Mouse (Mus musculus): ENCODE results near the gene Lhfpl2. TPM values are rescaled to one million over a fixed set of nuclear protein-coding genes. Genes with fewer than 3 reads are reported as not detected.

Gene Lhfpl2
- polyA plus RNA-seq, 1 experiment from 2014 or later, result 64.5 TPM

- Histone ChIP-seq H3K4me1 (ENCODE audit: insufficient read depth) (peaks cover 1% of the 10 kb centered on the region; the same call in 1 of the 2 replicates), H3K9ac (no peak overlapping the region), H3K27me3 (ENCODE audit: insufficient read depth, low read length) (no peaks in the 10 kb centered on the region), H3K4me3 (ENCODE audit: low read depth, low read length) (no peak overlapping the region), H3K36me3 (ENCODE audit: insufficient read depth) (peaks cover 27% of the 10 kb centered on the region), H3K9me3 (ENCODE audit: low read depth, low read length) (no peaks in the 10 kb centered on the region), H3K4me2 (no peak overlapping the region), H3K27ac (ENCODE audit: low read depth) (peak overlapping the region; percentile 4; the same call in 1 of the 2 replicates)
- ATAC-seq (ENCODE audit: insufficient read depth), result no peak
- no peak for TF ChIP-seq CTCF (IDR thresholded peaks at IDR 0.05; ENCODE audit: low read depth)
- DNase-seq, result peak; percentile 61
- 59% methylated on average over 5 of the region's 5 CpGs for WGBS
Measured at GRCm38 (mm10) chr13:94180477-94181420, 123.2 kb downstream of the Lhfpl2 start.

- Histone ChIP-seq H3K4me1 (ENCODE audit: insufficient read depth) (no peaks in the 10 kb centered on the region), H3K4me2 (no peak overlapping the region)
- ATAC-seq (ENCODE audit: insufficient read depth), result no peak
Measured at GRCm38 (mm10) chr13:94182026-94182425, 124.4 kb downstream of the Lhfpl2 start.

GRCm38 (mm10) chr13:94183372-94184021 is 125.9 kb downstream of the Lhfpl2 start:
- Histone ChIP-seq H3K4me1 (ENCODE audit: insufficient read depth) (no peaks in the 10 kb centered on the region), H3K9ac (no peak overlapping the region), H3K4me3 (ENCODE audit: low read depth, low read length) (no peak overlapping the region), H3K36me3 (ENCODE audit: insufficient read depth) (peaks cover 14% of the 10 kb centered on the region), H3K27me3 (ENCODE audit: insufficient read depth, low read length) (no peaks in the 10 kb centered on the region), H3K4me2 (no peak overlapping the region), H3K27ac (ENCODE audit: low read depth) (no peak overlapping the region), H3K9me3 (ENCODE audit: low read depth, low read length) (no peaks in the 10 kb centered on the region)
- 68% methylated on average over 8 of the region's 8 CpGs for WGBS
- ATAC-seq (ENCODE audit: insufficient read depth) (no peak), DNase-seq (no peak)
- no peak for TF ChIP-seq CTCF (IDR thresholded peaks at IDR 0.05; ENCODE audit: low read depth)

More at GRCm38 (mm10) chr13:94182026-94182425, 124.4 kb downstream of the Lhfpl2 start:
- peaks cover 21% of the 10 kb centered on the region for H3K36me3 ChIP-seq (ENCODE audit: insufficient read depth)
- H3K27ac ChIP-seq (ENCODE audit: low read depth), result no peak overlapping the region
- no peaks in the 10 kb centered on the region for H3K27me3 ChIP-seq (ENCODE audit: insufficient read depth, low read length)
- no peak for DNase-seq
- no peak for TF ChIP-seq CTCF (IDR thresholded peaks at IDR 0.05; ENCODE audit: low read depth)
- H3K9ac ChIP-seq, result no peak overlapping the region
- H3K9me3 ChIP-seq (ENCODE audit: low read depth, low read length), result no peaks in the 10 kb centered on the region
- H3K4me3 ChIP-seq (ENCODE audit: low read depth, low read length), result no peak overlapping the region
- 79% methylated on average over 5 of the region's 5 CpGs for WGBS

- H3K27ac ChIP-seq (ENCODE audit: low read depth), result no peak overlapping the region
- DNase-seq (no peak), ATAC-seq (ENCODE audit: insufficient read depth) (no peak)
- no peaks in the 10 kb centered on the region for H3K9me3 ChIP-seq (ENCODE audit: low read depth, low read length)
- no peaks in the 10 kb centered on the region for H3K27me3 ChIP-seq (ENCODE audit: insufficient read depth, low read length)
- no peak for TF ChIP-seq CTCF (IDR thresholded peaks at IDR 0.05; ENCODE audit: low read depth)
- no peak overlapping the region for H3K4me3 ChIP-seq (ENCODE audit: low read depth, low read length)
- no peaks in the 10 kb centered on the region for H3K4me1 ChIP-seq (ENCODE audit: insufficient read depth)
- 0 out of 2 replicates have a peak, but pooled peaks cover 7% of the 10 kb centered on the region for H3K36me3 ChIP-seq (ENCODE audit: insufficient read depth)
- H3K4me2 ChIP-seq, result no peak overlapping the region
- H3K9ac ChIP-seq, result no peak overlapping the region
- 78% methylated on average over 10 of the region's 10 CpGs for WGBS
Measured at GRCm38 (mm10) chr13:94184726-94185456, 127.3 kb downstream of the Lhfpl2 start.

GRCm38 (mm10) chr13:94185631-94186030 is 128.0 kb downstream of the Lhfpl2 start:
- ATAC-seq (ENCODE audit: insufficient read depth) (no peak), DNase-seq (no peak)
- H3K4me3 ChIP-seq (ENCODE audit: low read depth, low read length), result no peak overlapping the region
- H3K9me3 ChIP-seq (ENCODE audit: low read depth, low read length), result no peaks in the 10 kb centered on the region
- no peaks in the 10 kb centered on the region for H3K4me1 ChIP-seq (ENCODE audit: insufficient read depth)
- no peaks in the 10 kb centered on the region for H3K27me3 ChIP-seq (ENCODE audit: insufficient read depth, low read length)
- H3K36me3 ChIP-seq (ENCODE audit: insufficient read depth), result 0 out of 2 replicates have a peak, but pooled peaks cover 7% of the 10 kb centered on the region
- H3K9ac ChIP-seq, result no peak overlapping the region
- 83% methylated on average over 5 of the region's 6 CpGs for WGBS
- no peak overlapping the region for H3K4me2 ChIP-seq
- TF ChIP-seq CTCF (IDR thresholded peaks at IDR 0.05; ENCODE audit: low read depth), result no peak
- no peak overlapping the region for H3K27ac ChIP-seq (ENCODE audit: low read depth)

- no peak for TF ChIP-seq CTCF (IDR thresholded peaks at IDR 0.05; ENCODE audit: low read depth)
- 63% methylated on average over 10 of the region's 10 CpGs for WGBS
- H3K4me1 ChIP-seq (ENCODE audit: insufficient read depth), result no peaks in the 10 kb centered on the region
- H3K9me3 ChIP-seq (ENCODE audit: low read depth, low read length), result no peaks in the 10 kb centered on the region
- no peak overlapping the region for H3K27ac ChIP-seq (ENCODE audit: low read depth)
- H3K36me3 ChIP-seq (ENCODE audit: insufficient read depth), result peaks cover 18% of the 10 kb centered on the region; the same call in 1 of the 2 replicates
- H3K4me2 ChIP-seq, result no peak overlapping the region
- no peaks in the 10 kb centered on the region for H3K27me3 ChIP-seq (ENCODE audit: insufficient read depth, low read length)
- DNase-seq (no peak), ATAC-seq (ENCODE audit: insufficient read depth) (no peak)
- H3K4me3 ChIP-seq (ENCODE audit: low read depth, low read length), result no peak overlapping the region
- no peak overlapping the region for H3K9ac ChIP-seq
Measured at GRCm38 (mm10) chr13:94188200-94189086, 130.8 kb downstream of the Lhfpl2 start.

All from lung, embryonic 14.5 days (tissue).